Mouse (Mus musculus) kidney, postnatal 0 days (tissue): ENCODE data around the gene Ttc7b. TPM values are rescaled to one million over a fixed set of nuclear protein-coding genes. Genes with fewer than 3 reads are reported as not detected.

Source experiments
- ATAC-seq: fragments of 200-750 bp; cut with Nextera tagmentation; replicated peaks from 2 replicates; pipeline ENCODE4 v1.8.0; 2017; ENCODE audit warnings: low read depth, moderate number of reproducible peaks, moderate TSS enrichment, moderate library complexity; ENCODE audit not compliant: low FRiP score
- DNase-seq: peaks from one replicate; pipeline ENCODE4 v3.0.0-alpha.2; 2016; ENCODE audit warnings: low spot score
- H3K27ac ChIP-seq: fragments of 300-500 bp; sonication (generic); 2 replicates; pipeline ENCODE4 v1.5.1; 2014; ENCODE audit warnings: mild to moderate bottlenecking
- H3K27me3 ChIP-seq: fragments of 300-500 bp; sonication (generic); 2 replicates; pipeline ENCODE4 v1.6.1; 2014; ENCODE audit warnings: low read length, mixed read lengths; ENCODE audit not compliant: insufficient read depth
- H3K36me3 ChIP-seq: fragments of 300-500 bp; sonication (generic); 2 replicates; pipeline ENCODE4 v1.6.1; 2014; ENCODE audit warnings: low read length, mixed read lengths; ENCODE audit not compliant: insufficient read depth
- H3K4me1 ChIP-seq: fragments of 300-500 bp; sonication (generic); replicated peaks from 2 replicates; pipeline ENCODE4 v1.6.1; 2014; ENCODE audit warnings: antibody characterized with exemption, low read length, mixed read lengths; ENCODE audit not compliant: insufficient read depth
- H3K4me2 ChIP-seq: fragments of 300-500 bp; sonication (generic); 2 replicates; pipeline ENCODE4 v1.6.1; 2014; ENCODE audit warnings: mild to moderate bottlenecking, low read length, moderate library complexity, mixed read lengths
- H3K4me3 ChIP-seq: fragments of 300-500 bp; sonication (generic); replicated peaks from 2 replicates; pipeline ENCODE4 v1.5.1; 2014; ENCODE audit warnings: low read depth, low read length
- H3K9ac ChIP-seq: fragments of 300-500 bp; sonication (generic); 2 replicates; pipeline ENCODE4 v1.6.1; 2014; ENCODE audit warnings: low read depth, low read length
- H3K9me3 ChIP-seq: fragments of 300-500 bp; sonication (generic); replicated peaks from 2 replicates; pipeline ENCODE4 v1.6.1; 2016; ENCODE audit warnings: low read length, inconsistent platforms, mixed read lengths
- CTCF ChIP-seq: IDR thresholded peaks from 2 replicates; pipeline ENCODE4 v1.5.1; 2016; ENCODE audit warnings: antibody characterized with exemption, low read depth, mild to moderate bottlenecking, moderate library complexity
- WGBS: fragments of 180-500 bp; shearing (Covaris S2); extraction: QIAGEN DNeasy Blood & Tissue Kit; methylation state at CpG from one replicate; pipeline ENCODE4 v1.1.7; 2014; 5-methylcytosine and 5-hydroxymethylcytosine counted together
- polyA plus RNA-seq: library from polyadenylated mRNA; unstranded; fragments of >200 nt; fragmentation: Nextera tagmentation; extraction: Ambion mirVana; gene quantifications from 2 replicates; pipeline ENCODE4 v1.2.1, GENCODE M21; 2015

The Ttc7b gene
- polyA plus RNA-seq, 1 experiment from 2014 or later = 6.1 TPM

DNA sequence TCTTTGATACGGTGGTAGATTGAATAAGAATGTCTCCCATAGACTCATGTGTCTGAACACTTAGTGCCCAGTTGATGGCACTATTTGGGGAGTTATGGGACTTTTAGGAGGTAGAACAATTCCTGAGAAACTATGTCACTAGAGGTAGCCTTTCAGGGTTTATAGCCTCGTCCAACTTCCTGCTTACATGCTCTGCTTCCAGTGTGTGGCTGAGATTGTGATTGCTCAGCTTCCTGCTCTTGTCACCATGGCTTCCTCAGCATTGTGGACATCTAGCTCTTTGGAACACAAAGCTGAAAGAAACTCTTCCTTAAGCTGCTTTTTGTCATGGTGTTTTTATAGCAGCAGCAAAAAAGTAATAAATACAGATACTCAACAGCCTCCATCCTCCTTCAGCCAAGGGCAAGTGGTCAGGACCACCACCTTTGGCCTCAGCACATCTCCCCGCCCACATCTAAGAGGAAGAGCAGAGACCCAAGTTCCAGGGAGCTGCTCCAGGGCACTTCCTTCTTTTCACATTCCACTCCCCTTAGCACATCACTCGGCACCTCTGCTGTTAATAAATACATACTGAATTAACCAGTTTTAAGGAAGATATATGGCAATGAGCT is 81.4 kb downstream of the Ttc7b start:
- Histone ChIP-seq H3K4me3 (no peak overlapping the region), H3K27me3 (no peaks in the 10 kb centered on the region), H3K36me3 (no peaks in the 10 kb centered on the region), H3K4me1 (peaks cover 4% of the 10 kb centered on the region), H3K27ac (no peak overlapping the region), H3K9me3 (no peaks in the 10 kb centered on the region), H3K9ac (no peak overlapping the region), H3K4me2 (no peak overlapping the region)
- ATAC-seq (no peak), DNase-seq (peak; percentile 56)
- 38% methylated on average over 4 of the region's 4 CpGs for WGBS
- 0 out of 2 replicates have a peak, but pooled peaks have one; percentile 2 for TF ChIP-seq CTCF

GRCm38 (mm10) chr12:100438509-100438908 is 82.1 kb downstream of the Ttc7b start:
- Histone ChIP-seq H3K27ac (no peak overlapping the region), H3K4me3 (no peak overlapping the region), H3K27me3 (no peaks in the 10 kb centered on the region), H3K9ac (no peak overlapping the region), H3K4me1 (peaks cover 4% of the 10 kb centered on the region), H3K4me2 (no peak overlapping the region), H3K36me3 (no peaks in the 10 kb centered on the region), H3K9me3 (no peaks in the 10 kb centered on the region)
- no peak for ATAC-seq
- WGBS = 79% methylated on average over 7 of the region's 7 CpGs
- DNase-seq = no peak
- no peak for TF ChIP-seq CTCF

- Histone ChIP-seq H3K27ac (no peak overlapping the region), H3K4me2 (no peak overlapping the region), H3K9ac (no peak overlapping the region), H3K27me3 (no peaks in the 10 kb centered on the region), H3K9me3 (no peaks in the 10 kb centered on the region), H3K4me1 (peaks cover 4% of the 10 kb centered on the region), H3K4me3 (no peak overlapping the region), H3K36me3 (no peaks in the 10 kb centered on the region)
- no peak for TF ChIP-seq CTCF
- no peak for DNase-seq
- 91% methylated on average over 5 of the region's 5 CpGs for WGBS
- no peak for ATAC-seq
These were observed 82.8 kb downstream of the Ttc7b start for GRCm38 (mm10) chr12:100437862-100438261.

DNA sequence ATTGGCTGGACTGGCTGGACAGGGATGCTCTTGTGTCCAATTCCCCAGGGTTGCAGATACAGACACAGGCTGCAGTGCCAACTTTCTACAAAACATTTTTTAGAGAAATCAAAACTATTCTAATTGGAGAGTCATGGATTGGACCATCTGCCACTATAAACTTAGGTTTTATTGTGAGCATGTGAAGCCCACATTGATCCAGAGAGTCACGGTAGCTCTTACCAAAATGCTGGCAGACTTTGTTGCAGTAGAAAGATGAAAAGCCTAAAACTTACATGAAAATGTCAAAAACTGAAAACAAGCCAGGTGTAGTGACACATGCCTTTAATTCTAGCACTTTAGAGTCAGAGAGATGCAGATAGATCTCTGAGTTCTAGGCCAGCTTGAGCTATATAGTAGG is 84.9 kb downstream of the Ttc7b start:
- Histone ChIP-seq H3K27ac (no peak overlapping the region), H3K36me3 (no peaks in the 10 kb centered on the region), H3K9me3 (no peaks in the 10 kb centered on the region), H3K4me1 (peaks cover 4% of the 10 kb centered on the region), H3K4me3 (no peak overlapping the region), H3K27me3 (no peaks in the 10 kb centered on the region), H3K9ac (no peak overlapping the region), H3K4me2 (no peak overlapping the region)
- ATAC-seq = no peak
- no peak for DNase-seq
- 93% methylated on average over 1 of the region's 1 CpGs for WGBS
- no peak for TF ChIP-seq CTCF

DNA sequence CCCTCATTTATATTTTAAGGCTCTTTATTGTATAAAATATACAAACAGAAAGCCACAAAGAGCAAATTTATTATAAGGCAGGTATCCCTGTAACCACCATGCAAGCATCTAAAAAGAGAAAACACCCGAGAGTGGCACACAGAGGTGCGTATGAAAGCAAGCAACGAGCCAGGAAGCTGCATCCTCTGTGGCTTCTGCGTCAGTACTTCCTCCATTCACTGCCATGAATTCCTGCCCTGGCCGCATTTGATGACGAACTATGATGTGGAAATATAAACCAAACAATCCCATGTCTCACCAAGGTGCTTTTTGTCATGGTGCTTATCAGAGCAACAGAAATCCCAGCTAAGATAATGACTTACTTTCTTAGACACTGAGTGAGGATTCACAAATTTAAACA is 88.8 kb downstream of the Ttc7b start:
- Histone ChIP-seq H3K4me1 (no peaks in the 10 kb centered on the region), H3K27ac (no peak overlapping the region), H3K27me3 (no peaks in the 10 kb centered on the region), H3K9me3 (no peaks in the 10 kb centered on the region), H3K36me3 (no peaks in the 10 kb centered on the region), H3K9ac (no peak overlapping the region), H3K4me3 (no peak overlapping the region), H3K4me2 (no peak overlapping the region)
- no peak for TF ChIP-seq CTCF
- WGBS = 80% methylated on average over 6 of the region's 6 CpGs
- DNase-seq (no peak), ATAC-seq (no peak)

- Histone ChIP-seq H3K27ac (no peak overlapping the region), H3K4me3 (no peak overlapping the region), H3K4me2 (no peak overlapping the region), H3K4me1 (no peaks in the 10 kb centered on the region), H3K36me3 (no peaks in the 10 kb centered on the region), H3K9ac (no peak overlapping the region), H3K27me3 (no peaks in the 10 kb centered on the region), H3K9me3 (no peaks in the 10 kb centered on the region)
- no peak for DNase-seq
- WGBS = 91% methylated on average over 6 of the region's 6 CpGs
- no peak for TF ChIP-seq CTCF
- ATAC-seq = no peak
These were observed 91.1 kb downstream of the Ttc7b start for GRCm38 (mm10) chr12:100429414-100430114.

- WGBS = 96% methylated on average over 4 of the region's 4 CpGs
These were observed 92.4 kb downstream of the Ttc7b start for GRCm38 (mm10) chr12:100428183-100428582.

More at GRCm38 (mm10) chr12:100428183-100428582, 92.4 kb downstream of the Ttc7b start:
- Histone ChIP-seq H3K4me2 (no peak overlapping the region), H3K4me3 (no peak overlapping the region), H3K36me3 (no peaks in the 10 kb centered on the region), H3K27me3 (no peaks in the 10 kb centered on the region), H3K9me3 (no peaks in the 10 kb centered on the region), H3K27ac (no peak overlapping the region), H3K4me1 (no peaks in the 10 kb centered on the region), H3K9ac (no peak overlapping the region)
- DNase-seq (no peak), ATAC-seq (no peak)
- no peak for TF ChIP-seq CTCF
